Mouse (Mus musculus) C2C12 (cell line): ENCODE data around the gene Slc10a7.

Experiments used
- CTCF ChIP-seq: IDR thresholded peaks from one replicate; pipeline ENCODE4 v1.5.1; 2011; ENCODE audit not compliant: control insufficient read depth, insufficient read depth, insufficient read length
- USF1 ChIP-seq: IDR thresholded peaks from one replicate; pipeline ENCODE4 v1.6.1; 2011; ENCODE audit warnings: low read depth, mild to moderate bottlenecking, control low read depth, moderate library complexity

DNA sequence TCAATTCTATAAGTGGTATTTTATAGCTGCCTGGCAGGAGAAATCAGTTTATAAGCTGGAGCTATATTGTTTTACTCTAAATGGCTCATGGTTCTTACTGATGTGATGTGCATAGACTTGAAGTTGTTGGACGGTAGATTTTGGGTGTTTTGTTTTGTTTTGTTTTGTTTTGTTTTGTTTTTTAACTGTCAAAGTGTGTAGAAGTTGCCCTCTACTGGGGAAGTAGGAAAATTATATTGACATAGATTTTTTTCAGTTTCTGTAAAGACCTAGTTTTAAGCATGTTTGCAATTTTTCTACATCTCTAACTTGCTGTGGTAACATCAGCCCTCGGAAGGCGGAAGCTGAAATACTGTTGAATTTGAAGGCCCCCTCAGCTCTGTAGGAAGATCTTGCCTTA is 142.5 kb downstream of the Slc10a7 start:
- TF ChIP-seq USF1 (no peak), CTCF (no peak)
